Mouse (Mus musculus) left cerebral cortex, adult 18-20 months (tissue): ENCODE measurements around the gene Acr. TPM values are rescaled to one million over a fixed set of nuclear protein-coding genes. Genes with fewer than 3 reads are reported as not detected.

Experiments
- DNase-seq, 2 experiments: peaks; one replicate each; pipeline ENCODE4 v3.0.0; 2021 to 2022; ENCODE audit warnings: low spot score in 2 of 2, mixed read lengths in 1 of 2
- total RNA-seq, 2 experiments: library from RNA; stranded (reverse); gene quantifications; 2 replicates each; pipeline ENCODE4 v1.2.3; 2021

The Acr gene
- total RNA-seq, 2 experiments from 2014 or later, result 0.79 to 0.89 TPM

DNA sequence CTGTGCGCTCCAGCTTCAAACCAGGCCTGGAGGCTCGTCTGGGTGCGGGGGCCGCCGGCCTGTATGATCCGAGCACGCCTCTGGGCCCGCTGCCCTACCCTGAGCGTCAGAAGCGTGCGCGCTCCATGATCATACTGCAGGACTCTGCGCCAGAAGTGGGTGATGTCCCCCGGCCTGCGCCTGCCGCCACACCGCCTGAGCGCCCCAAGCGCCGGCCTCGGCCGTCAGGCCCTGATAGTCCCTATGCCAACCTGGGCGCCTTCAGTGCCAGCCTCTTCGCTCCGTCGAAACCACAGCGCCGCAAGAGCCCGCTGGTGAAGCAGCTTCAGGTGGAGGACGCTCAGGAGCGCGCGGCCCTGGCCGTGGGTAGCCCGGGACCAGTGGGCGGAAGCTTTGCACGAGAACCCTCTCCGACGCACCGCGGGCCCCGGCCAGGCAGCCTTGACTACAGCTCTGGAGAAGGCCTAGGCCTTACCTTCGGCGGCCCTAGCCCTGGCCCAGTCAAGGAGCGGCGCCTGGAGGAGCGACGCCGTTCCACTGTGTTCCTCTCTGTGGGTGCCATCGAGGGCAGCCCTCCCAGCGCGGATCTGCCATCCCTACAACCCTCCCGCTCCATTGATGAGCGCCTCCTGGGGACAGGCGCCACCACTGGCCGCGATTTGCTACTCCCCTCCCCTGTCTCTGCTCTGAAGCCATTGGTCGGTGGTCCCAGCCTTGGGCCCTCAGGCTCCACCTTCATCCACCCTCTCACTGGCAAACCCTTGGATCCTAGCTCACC is 20.1 kb upstream of the Acr start:
- no peak for DNase-seq

DNA sequence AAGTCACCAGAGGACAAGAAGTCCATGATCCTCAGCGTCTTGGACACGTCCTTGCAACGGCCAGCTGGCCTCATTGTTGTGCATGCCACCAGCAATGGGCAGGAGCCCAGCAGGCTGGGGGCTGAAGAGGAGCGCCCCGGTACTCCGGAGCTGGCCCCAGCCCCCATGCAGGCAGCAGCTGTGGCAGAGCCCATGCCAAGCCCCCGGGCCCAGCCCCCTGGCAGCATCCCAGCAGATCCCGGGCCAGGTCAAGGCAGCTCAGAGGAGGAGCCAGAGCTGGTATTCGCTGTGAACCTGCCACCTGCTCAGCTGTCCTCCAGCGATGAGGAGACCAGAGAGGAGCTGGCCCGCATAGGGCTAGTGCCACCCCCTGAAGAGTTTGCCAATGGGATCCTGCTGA is 19.3 kb upstream of the Acr start:
- DNase-seq, result no peak

DNA sequence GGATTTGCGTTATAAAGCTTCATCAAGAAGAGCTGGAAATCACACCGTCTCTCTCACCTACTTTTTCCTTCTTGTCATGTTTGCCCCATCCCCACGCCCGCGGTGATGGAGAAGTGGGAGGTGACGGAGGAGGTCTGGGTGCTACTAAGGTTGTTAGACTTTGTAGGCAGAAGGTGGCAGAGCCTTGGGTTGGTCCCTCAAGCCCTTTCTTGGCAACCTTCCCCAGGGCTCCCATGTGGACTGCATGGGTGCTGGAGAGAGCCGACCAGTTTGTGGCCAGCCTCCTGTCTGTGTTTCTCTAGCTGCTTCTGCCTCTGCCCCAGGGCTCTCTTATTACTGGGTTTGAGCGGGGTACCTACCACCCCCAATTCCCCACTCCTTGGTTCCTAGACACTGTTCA is 17.6 kb upstream of the Acr start:
- no peak for DNase-seq

DNA sequence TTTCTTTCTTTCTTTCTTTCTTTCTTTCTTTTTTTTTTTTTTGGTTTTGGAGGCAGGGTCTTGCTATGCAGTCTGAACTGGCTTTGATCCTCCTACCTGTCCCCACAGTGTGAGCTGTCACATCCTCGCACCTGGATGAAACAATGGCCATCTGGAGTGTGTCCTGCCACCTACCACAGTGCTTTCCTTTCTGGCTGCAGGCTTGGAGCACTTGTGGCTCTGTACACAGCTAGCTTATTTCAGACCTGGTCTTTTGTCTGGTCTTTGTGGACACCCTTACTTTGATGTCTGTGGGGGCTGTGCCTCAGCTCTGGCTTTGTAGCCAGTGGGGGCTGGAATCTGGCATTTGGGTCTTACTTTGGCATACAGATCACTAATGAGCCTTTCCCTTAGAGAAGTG is 16.4 kb upstream of the Acr start:
- no peak for DNase-seq

DNA sequence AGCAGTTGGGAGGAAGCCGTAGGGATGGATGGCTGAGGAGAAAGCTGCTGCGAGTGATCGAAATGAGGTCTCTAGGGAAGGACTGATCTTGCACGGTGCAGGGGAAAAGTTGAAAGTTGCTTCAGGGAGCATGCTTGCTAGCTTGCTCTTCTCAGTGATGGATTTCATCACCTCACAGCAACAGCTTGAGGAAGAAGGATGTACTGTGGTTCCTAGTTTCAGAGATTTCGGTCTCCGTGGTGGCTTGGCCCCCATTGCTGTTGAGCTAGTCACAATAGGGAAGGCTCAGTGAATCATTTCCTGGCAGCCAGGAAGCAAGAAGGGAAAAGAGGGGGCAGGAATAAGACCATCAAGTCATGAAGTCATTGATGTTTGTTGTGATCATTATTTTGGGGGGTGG is 12.5 kb upstream of the Acr start:
- DNase-seq, result no peak

DNA sequence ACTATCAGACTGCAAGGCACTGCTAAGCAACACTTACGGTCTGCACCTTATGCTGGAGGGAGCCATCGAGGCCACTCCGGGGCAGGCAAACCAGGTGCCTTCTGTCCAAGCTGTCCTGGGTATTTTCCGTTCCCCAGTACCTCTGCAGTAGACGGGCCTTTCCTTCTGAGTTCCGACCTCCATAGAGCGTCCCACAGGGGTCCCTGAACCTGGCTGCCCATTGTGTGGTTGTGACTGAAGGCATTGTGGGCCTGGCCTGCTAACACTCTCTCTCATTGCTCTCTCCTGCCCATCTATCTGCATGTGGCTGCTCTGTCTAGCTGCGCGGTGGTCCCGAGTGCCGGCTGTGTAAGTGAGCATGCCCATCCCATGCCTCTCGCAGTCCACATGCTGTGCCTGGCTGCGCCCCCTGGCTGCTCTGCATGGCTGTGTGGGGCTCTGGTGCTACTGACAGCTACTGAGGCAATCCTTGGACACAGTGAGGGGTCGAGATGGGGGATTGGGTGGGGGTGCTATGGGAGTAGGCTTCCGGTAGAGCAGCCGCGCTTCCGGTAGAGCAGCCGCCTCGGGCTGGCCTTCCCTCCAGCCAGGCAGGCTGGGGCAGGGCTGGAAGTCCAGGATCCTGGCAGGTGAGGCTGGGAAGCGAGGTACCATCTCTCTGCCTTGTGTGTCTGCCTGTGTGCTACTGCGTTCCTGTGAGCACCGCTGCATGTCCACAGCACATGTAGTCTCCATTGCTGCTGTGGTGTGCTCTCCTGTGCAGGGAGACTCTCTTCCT is 11.5 kb upstream of the Acr start:
- DNase-seq, result no peak

DNA sequence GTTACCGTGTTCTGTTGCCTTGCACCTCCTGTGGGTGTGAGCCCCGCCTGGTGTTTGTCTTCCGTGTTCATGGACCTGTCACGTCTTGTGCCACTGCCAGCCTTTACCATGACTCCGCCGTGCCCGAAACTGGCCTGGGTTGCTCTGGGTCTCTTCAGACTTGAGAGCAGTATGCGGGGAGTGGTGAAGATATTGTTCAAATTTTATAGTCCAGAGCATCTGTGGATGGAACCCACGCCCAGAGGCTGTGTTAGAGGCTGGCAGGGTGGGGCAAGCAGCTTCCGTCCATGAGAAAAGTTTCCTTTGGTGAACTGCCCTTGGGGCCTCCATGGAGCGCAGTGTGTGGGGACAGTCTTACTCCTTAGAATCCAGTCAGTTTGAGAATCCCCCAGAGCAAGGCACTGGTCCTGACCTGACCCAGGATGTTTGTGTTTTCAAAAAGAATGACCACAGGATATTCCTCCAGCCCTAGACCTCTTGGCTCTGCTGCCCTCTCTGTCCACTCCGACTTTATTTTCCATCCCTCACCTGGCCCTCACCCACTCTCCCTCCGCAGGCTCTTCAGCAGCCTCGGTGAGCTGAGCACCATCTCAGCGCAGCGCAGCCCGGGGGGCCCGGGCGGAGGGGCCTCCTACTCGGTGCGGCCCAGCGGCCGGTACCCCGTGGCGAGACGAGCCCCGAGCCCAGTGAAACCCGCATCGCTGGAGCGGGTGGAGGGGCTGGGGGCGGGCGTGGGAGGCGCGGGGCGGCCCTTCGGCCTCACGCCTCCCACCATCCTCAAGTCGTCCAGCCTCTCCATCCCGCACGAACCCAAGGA is 10.7 kb upstream of the Acr start:
- DNase-seq, result no peak

DNA sequence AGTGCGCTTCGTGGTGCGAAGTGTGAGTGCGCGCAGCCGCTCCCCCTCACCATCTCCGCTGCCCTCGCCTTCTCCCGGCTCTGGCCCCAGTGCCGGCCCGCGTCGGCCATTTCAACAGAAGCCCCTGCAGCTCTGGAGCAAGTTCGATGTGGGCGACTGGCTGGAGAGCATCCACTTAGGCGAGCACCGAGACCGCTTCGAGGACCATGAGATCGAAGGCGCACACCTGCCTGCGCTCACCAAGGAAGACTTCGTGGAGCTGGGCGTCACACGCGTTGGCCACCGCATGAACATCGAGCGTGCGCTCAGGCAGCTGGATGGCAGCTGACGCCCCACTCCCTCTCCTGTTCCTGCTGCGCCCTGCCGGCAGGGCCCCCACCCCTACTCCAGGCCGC is 10.1 kb upstream of the Acr start:
- no peak for DNase-seq

DNA sequence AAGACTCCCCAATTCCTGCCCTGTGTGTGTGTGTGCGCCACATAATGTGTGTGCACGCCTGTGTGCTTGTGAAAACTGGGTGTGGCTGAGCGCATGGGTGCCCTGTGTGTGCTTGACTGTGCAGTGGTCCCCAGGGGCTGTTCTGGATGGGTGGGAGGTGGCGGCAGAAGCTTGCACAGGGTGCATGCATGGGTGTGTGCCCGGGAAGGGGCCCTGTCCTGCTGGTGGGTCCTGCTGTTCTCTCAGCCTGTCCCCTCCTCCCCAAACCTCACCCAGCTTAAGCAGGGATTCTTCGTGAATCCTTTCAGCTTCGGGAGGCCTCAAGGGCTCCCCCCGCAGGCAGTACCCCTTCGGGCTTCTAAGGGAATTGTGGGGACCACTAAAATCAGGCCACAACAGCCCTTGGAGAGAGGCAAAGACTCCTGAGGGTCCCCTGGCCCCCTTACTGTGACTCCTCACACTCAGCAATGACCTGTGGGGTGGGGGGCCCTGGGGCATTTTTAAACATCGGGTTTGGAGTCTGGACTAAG is 8.9 kb upstream of the Acr start:
- no peak for DNase-seq

DNA sequence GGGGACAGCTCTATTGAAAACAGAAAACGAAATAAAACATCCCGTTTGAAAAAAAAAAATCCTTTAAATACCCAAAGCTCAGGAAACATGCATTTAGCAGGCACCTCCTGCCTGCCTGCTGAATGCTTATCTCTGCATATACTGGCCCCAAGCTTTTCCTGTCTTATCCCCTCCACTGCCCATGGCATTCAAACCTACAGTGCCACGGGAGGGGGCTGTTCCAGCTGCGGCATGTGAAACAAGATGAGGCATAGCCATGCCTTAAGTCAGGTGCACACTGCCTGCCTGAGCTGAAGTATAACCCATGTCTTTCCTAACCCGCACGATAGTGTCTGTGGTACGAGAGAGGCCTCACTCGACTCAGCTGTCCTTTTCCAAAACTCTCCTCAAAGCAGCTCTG is 4.0 kb downstream of the Acr start:
- DNase-seq, result no peak

DNA sequence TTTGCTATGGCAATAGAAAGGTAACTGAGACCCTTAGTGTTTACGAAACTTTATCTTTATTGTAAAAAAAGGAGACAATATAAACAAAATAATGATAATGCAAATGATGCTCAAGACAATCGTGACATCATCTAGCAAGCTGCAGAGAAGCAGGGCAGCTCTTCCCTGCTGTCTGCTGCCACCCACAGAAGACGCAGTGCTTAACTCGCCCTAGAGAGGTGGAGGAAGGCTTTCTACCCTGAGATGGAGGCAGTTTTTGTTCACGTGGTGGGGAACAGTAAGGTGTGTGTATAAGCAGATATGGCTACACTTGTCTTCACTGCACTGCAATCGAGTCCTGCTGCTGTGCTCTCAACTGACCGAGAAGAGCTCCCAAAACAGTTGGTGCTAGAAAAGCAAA is 14.4 kb downstream of the Acr start:
- DNase-seq, result no peak

DNA sequence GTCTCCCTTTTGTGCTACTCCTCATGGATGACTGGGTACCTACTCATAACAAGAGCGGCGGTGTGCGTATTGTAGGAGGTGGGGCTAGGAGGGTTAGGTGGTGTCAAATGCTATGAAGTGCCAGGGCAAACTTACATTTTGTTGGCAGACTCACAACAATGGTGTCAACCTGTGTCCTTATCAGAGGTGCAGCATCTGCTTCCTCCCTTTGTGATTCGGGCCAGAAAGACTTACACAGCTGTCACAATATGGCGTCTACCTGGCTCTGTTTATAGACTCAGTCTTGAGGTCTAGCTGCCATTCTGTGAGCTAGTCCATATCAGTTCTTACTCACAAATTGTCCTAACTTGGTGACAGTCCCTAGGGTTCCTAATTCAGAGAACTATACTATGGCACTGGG is 17.0 kb downstream of the Acr start:
- no peak for DNase-seq

DNA sequence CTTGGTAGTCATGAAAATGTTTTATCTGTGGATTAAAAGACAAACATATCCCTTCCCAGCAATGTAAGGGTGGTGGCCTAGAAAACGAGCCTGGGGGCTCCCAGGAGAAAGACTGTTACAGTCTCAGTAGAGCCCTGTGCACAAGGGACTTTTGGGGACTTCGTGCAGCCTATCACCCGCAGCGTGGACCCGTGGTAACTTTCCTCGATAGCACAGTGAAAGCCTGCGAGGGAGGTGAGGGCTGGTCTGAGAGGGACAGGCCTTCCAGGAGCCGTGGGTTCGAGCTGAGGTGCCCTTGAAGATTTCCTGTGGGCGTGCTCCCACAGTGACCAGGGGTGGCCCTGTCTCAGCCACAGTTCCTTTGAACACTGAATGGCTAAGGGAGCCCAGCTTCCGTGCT is 17.5 kb downstream of the Acr start:
- no peak for DNase-seq

DNA sequence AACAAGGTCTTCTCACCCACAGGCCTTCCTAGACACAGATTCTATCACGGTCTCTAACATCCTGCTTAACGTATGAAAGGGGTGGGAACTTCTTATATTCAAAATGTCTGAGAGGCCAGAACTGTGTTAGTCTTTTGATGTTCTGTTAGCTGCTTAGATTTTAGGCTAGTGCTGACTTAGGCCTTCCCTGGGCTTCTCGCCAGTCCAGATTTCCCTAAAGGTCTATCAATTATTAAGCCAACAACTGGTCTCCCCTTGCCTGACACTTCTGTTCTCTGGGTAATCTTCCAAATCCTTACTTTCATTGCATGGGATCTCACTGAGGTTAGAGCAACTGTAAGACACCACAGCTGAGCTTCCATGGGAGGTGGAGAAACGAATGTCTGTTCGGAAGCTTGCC is 21.0 kb downstream of the Acr start:
- no peak for DNase-seq

DNA sequence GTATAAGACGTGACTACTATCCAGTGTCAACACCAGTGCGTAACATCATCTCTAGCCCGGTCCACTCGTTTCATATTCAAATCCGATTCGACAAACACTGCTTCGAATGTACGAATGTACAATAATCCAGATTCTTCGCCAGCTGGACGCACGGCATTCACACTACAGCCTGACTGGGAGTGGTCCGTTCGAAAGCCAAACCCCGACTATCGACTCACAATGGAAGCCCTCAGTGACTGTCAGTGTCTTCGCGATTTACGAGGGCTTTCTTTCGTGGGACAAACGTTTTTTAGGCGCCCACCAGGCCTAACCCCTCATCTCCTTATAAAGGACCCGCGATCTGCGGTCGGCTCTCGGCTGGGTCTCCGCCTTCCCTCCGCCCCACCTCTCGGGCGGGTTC is 23.2 kb downstream of the Acr start:
- DNase-seq, result no peak

DNA sequence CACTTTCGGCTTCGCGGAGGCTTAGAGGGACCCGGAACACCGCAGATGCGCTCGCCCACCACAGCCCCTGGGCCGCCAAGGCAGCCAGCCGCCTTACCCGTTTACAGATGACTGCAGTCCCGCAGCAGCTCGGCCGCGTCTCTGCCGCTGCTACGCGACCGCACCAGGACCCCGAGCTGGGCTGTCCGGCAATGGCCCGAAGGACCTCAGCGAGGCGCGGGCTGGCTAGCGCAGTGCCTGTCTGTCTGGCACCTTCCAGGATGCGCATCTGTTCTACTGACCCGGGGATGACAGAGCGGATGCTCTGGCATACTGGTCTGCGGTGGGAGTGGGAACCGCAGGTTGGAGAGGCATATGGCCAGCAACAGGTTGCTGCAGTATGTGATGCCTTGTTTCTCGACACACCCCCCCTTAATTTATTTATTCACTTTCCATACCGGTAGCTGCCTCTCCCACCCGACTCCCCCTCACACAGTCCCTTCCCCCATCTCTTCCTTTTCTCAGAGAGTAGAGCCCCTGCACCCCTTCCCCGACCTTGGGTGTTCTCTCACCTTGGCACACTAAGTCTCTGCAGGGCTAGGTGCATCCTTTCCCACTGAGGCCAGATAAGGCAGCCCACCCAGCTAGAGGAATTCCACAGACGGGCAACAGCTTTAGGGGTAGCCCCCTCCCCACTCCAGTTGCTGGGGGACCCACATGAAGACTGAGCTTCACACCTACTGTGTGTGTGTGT is 23.8 kb downstream of the Acr start, which contains the start of gene Rabl2:
TSS of gene Rabl2 (minus strand) at position 201 of the 733 bp plus-strand sequence.
- DNase-seq, result peak; percentile 77 to 87

DNA sequence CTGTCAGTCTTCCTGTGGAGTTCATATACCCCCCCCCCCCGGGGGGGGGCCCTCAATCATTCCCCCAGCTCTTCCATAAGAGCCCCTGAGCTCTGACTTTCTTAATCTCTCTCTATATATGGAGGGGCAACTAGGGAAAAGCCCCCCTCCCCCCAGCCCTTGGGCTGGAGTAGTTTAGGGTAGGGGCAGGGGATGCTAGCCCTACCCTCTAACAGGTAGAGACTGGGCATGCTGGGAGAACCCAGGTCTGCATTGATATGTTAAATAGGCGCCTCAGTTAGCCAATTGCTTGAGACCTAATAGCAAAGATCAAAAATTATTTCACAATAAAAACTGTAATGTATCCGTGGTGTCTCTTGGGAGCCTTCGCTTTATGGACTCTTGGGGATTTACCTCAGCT is 24.4 kb downstream of the Acr start:
- DNase-seq, result no peak

DNA sequence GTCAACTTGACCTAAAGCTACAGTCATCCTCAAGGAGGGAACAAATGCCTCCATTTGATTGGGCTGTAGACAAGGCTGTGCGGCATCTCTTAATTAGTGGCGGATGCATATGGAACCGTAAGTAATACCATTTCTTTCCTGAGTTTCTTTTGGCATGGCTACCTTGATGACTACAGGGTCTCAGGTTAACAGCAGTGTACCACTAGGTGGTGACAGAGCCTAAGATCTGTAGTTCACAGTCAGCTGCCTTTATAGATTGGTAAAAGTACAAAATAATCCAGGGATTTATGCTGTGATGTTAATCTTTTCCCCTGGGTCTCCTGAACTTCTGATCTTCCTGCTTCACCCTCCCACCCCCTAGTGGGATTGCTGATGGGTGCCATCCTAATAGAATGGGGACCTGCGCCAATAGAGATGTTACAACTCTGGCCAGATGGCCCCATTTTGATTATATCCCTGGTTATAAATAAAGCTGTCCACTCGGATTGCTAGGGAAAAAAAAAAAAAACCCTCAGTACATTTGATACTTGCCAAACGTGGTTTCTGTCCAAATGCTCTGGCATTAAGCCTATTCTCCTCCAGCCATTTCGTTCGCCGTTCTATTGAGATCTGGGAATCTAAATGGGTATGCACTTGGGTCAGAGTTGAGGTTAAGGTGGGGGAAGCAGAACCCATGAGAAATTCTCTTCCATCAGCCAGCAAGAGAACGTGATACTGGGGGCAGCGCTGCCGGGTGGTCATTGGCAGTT is 37.9 kb downstream of the Acr start:
- no peak for DNase-seq

DNA sequence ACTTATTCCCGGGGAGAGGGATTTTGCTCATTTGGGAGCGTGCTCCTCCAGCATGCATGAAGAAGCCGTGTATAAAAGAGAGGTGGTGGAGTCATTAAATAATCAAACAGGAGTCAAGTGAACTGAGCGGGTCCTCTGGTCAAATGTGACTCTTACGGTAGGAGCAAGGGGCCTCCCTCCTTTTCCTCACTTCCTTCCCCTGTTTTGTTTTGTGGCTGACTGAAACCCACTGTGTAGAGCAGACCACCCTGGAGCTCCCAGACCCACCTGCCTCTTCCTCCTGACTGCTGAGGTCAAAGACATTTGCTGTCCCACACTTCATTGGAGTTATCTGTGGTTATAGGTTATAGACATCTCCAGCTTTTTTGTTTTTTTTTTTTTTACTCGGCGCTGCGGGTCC is 39.4 kb downstream of the Acr start:
- DNase-seq, result no peak

DNA sequence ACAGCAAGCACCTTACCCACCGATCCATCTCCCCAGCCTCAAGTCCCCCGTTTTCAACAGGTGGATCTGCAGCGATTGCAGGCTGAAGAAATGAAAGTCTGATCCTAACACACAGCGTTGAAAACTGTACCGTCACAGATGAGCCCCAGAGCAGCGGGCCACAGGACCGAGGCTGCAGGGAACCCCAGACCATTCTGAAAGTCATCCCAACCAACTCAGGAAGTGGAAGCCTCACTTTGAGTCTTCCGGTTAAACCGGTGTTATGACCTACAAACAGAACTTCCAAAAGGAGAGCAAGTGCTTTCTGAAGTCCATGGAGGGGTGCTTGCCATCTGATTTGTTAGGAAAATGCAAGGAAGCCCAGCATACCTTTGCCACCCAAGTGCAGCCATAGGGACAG is 39.8 kb downstream of the Acr start:
- no peak for DNase-seq
